Mouse (Mus musculus) limb, embryonic 12.5 days (tissue): ENCODE measurements around the gene Asb17. TPM values are rescaled to one million over a fixed set of nuclear protein-coding genes. Genes with fewer than 3 reads are reported as not detected.
"Not testable (repeated sequence)": the region's sequence is repeated elsewhere in the genome, so short reads cannot be mapped to it uniquely, and the experiment has no call there.

Source experiments
- ATAC-seq: fragments of 200-750 bp; cut with Nextera tagmentation; 2 replicates; pipeline ENCODE4 v1.8.0; 2017; ENCODE audit warnings: low read depth, moderate TSS enrichment; ENCODE audit not compliant: insufficient number of reproducible peaks, insufficient read depth, low FRiP score, low TSS enrichment
- H3K27ac ChIP-seq: fragments of 300-500 bp; sonication (generic); 2 replicates; pipeline ENCODE4 v1.5.1; 2016; ENCODE audit warnings: mild to moderate bottlenecking, moderate library complexity
- H3K27me3 ChIP-seq: fragments of 300-500 bp; sonication (generic); 2 replicates; pipeline ENCODE4 v1.6.1; 2016; ENCODE audit warnings: mild to moderate bottlenecking, moderate library complexity
- H3K36me3 ChIP-seq: fragments of 300-500 bp; sonication (generic); 2 replicates; pipeline ENCODE4 v1.6.1; 2016; ENCODE audit warnings: mild to moderate bottlenecking, moderate library complexity
- H3K4me1 ChIP-seq: fragments of 300-500 bp; sonication (generic); replicated peaks from 2 replicates; pipeline ENCODE4 v1.6.1; 2016
- H3K4me2 ChIP-seq: fragments of 300-500 bp; sonication (generic); 2 replicates; pipeline ENCODE4 v1.6.1; 2016; ENCODE audit warnings: mild to moderate bottlenecking, moderate library complexity
- H3K4me3 ChIP-seq: fragments of 300-500 bp; sonication (generic); replicated peaks from 2 replicates; pipeline ENCODE4 v1.5.1; 2016; ENCODE audit warnings: mild to moderate bottlenecking
- H3K9ac ChIP-seq: fragments of 300-500 bp; sonication (generic); replicated peaks from 2 replicates; pipeline ENCODE4 v1.6.1; 2016; ENCODE audit warnings: mild to moderate bottlenecking, moderate library complexity
- H3K9me3 ChIP-seq: fragments of 300-500 bp; sonication (generic); 2 replicates; pipeline ENCODE4 v1.6.1; 2016; ENCODE audit warnings: mild to moderate bottlenecking, moderate library complexity
- WGBS: fragments of 180-500 bp; shearing (Covaris S2); methylation state at CpG from one replicate; pipeline ENCODE4 v1.1.7; 2016; 5-methylcytosine and 5-hydroxymethylcytosine counted together
- polyA plus RNA-seq: library from polyadenylated mRNA; unstranded; fragments of >200 nt; fragmentation: Nextera tagmentation; extraction: Ambion mirVana; gene quantifications from 2 replicates; pipeline ENCODE4 v1.2.1, GENCODE M21; 2016

Gene Asb17
- polyA plus RNA-seq, 1 experiment from 2014 or later: 0.08 TPM

GRCm38 (mm10) chr3:153858350-153859001 is 14.5 kb downstream of the Asb17 start:
- Histone ChIP-seq H3K27me3 (no peaks in the 10 kb centered on the region), H3K4me2 (no peak overlapping the region), H3K9me3 (no peaks in the 10 kb centered on the region), H3K9ac (no peak overlapping the region), H3K4me3 (no peak overlapping the region), H3K4me1 (no peaks in the 10 kb centered on the region), H3K36me3 (no peaks in the 10 kb centered on the region), H3K27ac (no peak overlapping the region)
- WGBS: 80% methylated on average over 10 of the region's 10 CpGs
- ATAC-seq: no peak

DNA sequence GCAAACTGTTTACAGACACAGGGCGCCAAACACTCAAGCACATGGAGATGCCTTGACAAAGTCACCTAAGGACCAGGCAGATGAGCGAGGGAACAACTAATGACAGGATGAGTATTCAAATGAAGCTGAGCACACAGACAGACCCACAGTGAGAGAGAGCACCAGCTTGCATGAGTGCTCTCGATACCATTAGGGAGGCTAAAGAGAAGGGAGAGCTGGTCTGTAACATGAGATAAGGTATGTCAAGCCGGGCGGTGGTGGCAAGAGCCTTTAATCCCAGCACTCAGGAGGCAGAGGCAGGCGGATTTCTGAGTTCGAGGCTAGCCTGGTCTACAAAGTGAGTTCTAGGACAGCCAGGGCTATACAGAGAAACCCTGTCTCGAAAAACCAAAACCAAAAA is 16.4 kb downstream of the Asb17 start:
- H3K27ac ChIP-seq, H3K4me2 ChIP-seq, H3K9ac ChIP-seq, H3K4me3 ChIP-seq, H3K4me1 ChIP-seq, ATAC-seq, H3K36me3 ChIP-seq, H3K9me3 ChIP-seq, H3K27me3 ChIP-seq: not testable (repeated sequence)
- 81% methylated on average over 8 of the region's 8 CpGs for WGBS

GRCm38 (mm10) chr3:153863816-153864215 is 19.8 kb downstream of the Asb17 start:
- no peak overlapping the region for H3K4me3 ChIP-seq
- no peak overlapping the region for H3K27ac ChIP-seq
- ATAC-seq: no peak
- H3K9me3 ChIP-seq: no peaks in the 10 kb centered on the region
- H3K36me3 ChIP-seq: no peaks in the 10 kb centered on the region
- no peaks in the 10 kb centered on the region for H3K27me3 ChIP-seq
- 82% methylated on average over 2 of the region's 2 CpGs for WGBS
- no peak overlapping the region for H3K9ac ChIP-seq
- H3K4me1 ChIP-seq: no peaks in the 10 kb centered on the region
- no peak overlapping the region for H3K4me2 ChIP-seq

DNA sequence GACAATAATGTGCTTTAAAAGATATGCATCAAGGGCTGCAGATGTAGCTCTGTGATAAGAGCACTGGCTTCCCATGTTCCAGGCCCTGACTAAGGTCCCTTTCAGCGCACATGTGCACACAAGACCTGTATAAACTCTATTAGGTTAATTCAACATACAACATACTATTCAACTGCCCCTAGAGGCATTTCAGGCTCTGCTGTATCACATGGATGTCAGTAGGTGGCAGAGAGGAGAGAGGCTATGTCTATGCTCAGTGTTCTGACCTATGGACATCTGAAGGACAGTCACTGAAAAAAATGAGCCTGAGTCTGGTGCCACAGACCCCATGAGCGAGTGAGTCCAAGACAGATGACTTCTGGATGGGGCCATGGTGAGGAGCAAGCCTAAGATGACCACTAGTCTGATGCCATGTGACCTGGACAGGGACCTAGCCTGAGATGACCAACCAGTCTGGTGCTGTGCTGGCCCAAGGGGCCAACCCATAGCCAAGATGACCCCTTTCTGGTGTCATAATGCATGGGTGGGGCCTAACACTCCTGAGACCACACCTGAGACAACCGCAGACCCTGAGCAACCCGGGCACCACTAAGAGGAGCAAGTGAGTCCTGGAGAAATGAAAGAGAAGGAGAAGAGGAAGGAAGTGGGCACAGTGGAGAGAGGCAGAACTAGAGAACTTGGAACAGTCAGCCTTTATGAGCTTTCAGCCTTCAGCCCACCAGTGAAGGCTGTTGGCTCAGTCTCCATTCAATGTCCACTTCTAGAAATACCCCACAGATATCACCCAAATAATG is 20.8 kb downstream of the Asb17 start:
- ATAC-seq: no peak
- H3K4me3 ChIP-seq: no peak overlapping the region
- WGBS: 81% methylated on average over 4 of the region's 4 CpGs
- no peak overlapping the region for H3K9ac ChIP-seq
- H3K9me3 ChIP-seq: no peaks in the 10 kb centered on the region
- no peaks in the 10 kb centered on the region for H3K4me1 ChIP-seq
- no peak overlapping the region for H3K27ac ChIP-seq
- no peaks in the 10 kb centered on the region for H3K27me3 ChIP-seq
- H3K4me2 ChIP-seq: no peak overlapping the region
- H3K36me3 ChIP-seq: no peaks in the 10 kb centered on the region

DNA sequence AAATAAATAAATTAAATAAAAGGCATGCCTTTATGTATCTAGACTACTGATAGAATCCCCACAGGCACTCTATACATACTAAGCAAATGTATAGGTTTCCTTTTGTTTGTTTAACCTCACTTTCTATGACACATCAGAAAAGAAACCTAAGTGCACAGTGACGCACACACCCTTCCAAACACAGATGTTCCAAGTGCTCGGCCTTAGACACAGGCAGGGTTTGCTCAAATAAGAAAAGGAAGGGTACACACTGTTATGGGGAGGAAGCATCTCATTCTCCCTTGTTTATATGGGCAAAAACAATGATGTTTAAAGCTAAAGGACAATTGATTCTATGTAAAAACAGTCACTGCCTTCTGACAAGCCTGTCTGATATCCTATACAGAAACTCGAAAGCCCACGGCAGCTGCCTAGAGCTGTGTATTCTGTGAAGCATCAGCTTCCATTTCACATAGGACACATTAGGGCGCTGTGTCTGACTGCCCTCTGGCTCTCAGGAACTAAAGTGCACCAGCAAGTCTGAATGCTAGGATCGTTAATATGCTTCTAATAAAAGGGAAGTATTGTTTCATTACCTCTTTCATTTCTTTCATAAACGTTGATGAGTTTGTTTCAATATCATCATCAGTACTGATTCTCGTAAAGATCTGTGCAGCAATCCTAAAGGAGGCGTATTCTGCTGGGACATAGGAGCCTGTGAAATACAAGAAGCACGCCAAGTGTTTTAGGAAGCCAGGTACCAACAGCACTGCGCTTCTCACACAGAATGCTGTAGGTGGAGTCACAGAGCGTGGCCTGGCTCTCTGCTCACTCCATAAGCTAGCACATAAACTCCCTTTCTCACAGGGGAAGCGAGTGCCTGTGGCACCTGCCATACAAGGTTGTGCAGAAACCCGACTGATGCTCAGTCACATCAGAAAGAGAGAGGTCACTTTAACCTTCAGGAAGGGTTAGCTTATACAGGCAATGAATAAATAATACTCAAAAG is 23.4 kb downstream of the Asb17 start:
- no peak for ATAC-seq

DNA sequence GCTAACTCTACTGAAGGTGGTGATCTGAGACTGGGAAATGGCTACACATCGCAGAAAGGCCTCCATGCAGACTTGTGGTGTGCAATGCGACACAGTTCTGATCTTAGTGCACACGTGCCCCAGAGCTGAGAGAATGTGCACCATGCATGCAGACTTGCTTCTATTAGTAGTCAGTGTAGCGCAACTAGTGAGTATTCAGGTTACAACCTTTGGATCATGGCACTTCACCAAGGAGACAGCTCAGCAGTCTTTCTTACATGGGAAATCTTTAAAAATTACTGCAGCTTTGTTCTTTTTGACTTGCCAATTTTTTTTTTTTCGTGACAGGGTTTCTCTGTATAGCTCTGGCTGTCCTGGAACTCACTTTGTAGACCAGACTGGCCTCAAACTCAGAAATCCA is 27.4 kb downstream of the Asb17 start:
- H3K9me3 ChIP-seq: no peaks in the 10 kb centered on the region
- no peaks in the 10 kb centered on the region for H3K4me1 ChIP-seq
- ATAC-seq: no peak
- WGBS: 88% methylated on average over 5 of the region's 5 CpGs
- H3K27ac ChIP-seq: no peak overlapping the region
- no peak overlapping the region for H3K9ac ChIP-seq
- H3K27me3 ChIP-seq: no peaks in the 10 kb centered on the region
- no peak overlapping the region for H3K4me2 ChIP-seq
- H3K4me3 ChIP-seq: no peak overlapping the region
- no peaks in the 10 kb centered on the region for H3K36me3 ChIP-seq

More for the DNA sequence above, 23.4 kb downstream of the Asb17 start:
- H3K9ac ChIP-seq: no peak overlapping the region
- no peak overlapping the region for H3K4me3 ChIP-seq
- H3K36me3 ChIP-seq: no peaks in the 10 kb centered on the region
- H3K27ac ChIP-seq: no peak overlapping the region
- no peaks in the 10 kb centered on the region for H3K27me3 ChIP-seq
- 71% methylated on average over 14 of the region's 14 CpGs for WGBS
- H3K4me2 ChIP-seq: no peak overlapping the region
- no peaks in the 10 kb centered on the region for H3K9me3 ChIP-seq
- H3K4me1 ChIP-seq: no peaks in the 10 kb centered on the region

- Histone ChIP-seq H3K27ac (no peak overlapping the region), H3K9ac (no peak overlapping the region), H3K4me1 (no peaks in the 10 kb centered on the region), H3K4me2 (no peak overlapping the region), H3K36me3 (no peaks in the 10 kb centered on the region), H3K4me3 (no peak overlapping the region), H3K9me3 (no peaks in the 10 kb centered on the region), H3K27me3 (no peaks in the 10 kb centered on the region)
- no peak for ATAC-seq
Observed at GRCm38 (mm10) chr3:153886296-153886695, 42.3 kb downstream of the Asb17 start.

DNA sequence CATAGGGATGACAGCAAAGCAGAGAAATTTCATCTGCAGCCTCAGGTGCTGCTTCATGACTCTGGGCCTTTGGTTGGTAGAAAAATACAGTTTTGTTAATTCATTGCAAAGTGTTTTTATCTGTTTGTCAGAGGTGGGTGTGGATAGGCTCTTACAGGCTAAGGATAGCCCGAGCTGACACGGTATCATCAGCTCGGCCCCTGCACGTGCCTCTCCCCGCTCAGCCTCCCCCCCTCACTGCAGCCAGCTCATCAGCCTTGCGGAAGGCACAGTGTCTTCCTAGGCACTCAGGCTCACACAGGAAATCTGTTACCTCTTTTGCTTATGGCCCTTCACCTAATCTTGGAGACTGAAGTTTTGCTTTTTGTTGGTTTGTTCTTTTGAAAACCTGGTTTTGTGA is 44.1 kb downstream of the Asb17 start:
- no peak overlapping the region for H3K4me3 ChIP-seq
- H3K9ac ChIP-seq: no peak overlapping the region
- no peaks in the 10 kb centered on the region for H3K4me1 ChIP-seq
- H3K9me3 ChIP-seq: no peaks in the 10 kb centered on the region
- no peaks in the 10 kb centered on the region for H3K27me3 ChIP-seq
- H3K4me2 ChIP-seq: no peak overlapping the region
- ATAC-seq: no peak
- H3K36me3 ChIP-seq: no peaks in the 10 kb centered on the region
- 71% methylated on average over 6 of the region's 6 CpGs for WGBS
- H3K27ac ChIP-seq: no peak overlapping the region

DNA sequence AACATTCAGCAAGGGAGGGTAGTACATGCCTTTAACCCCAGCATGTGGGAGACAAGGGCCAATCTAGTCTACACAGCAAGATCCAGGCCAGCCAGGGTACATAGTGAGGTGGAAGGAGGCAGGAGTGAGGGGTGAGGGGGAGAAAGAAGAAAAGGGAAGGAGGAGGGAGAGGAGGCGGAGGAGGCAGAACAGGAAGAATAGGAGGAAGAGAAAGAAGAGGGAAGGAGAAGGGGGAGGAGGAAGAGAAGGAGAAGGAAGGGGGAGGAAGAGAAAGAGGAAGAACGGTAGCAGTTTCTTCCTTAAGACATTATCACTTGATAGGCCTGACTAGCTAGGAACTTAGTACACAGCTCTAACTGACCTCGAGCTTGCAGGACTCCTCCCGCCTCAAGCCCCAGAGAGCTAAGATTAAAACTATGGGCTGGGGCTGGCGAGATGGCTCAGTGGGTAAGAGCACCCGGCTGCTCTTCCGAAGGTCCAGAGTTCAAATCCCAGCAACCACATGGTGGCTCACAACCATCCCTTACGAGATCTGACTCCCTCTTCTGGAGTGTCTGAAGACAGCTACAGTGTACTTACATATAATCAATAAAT is 45.3 kb downstream of the Asb17 start:
- Histone ChIP-seq H3K4me1 (no peaks in the 10 kb centered on the region), H3K27ac (no peak overlapping the region), H3K27me3 (no peaks in the 10 kb centered on the region), H3K9me3 (no peaks in the 10 kb centered on the region), H3K4me2 (no peak overlapping the region), H3K36me3 (no peaks in the 10 kb centered on the region), H3K4me3 (no peak overlapping the region), H3K9ac (no peak overlapping the region)
- 79% methylated on average over 8 of the region's 8 CpGs for WGBS
- no peak for ATAC-seq

- Histone ChIP-seq H3K27ac (no peak overlapping the region), H3K4me3 (no peak overlapping the region), H3K9me3 (no peaks in the 10 kb centered on the region), H3K36me3 (no peaks in the 10 kb centered on the region), H3K27me3 (no peaks in the 10 kb centered on the region), H3K4me2 (no peak overlapping the region), H3K4me1 (no peaks in the 10 kb centered on the region), H3K9ac (no peak overlapping the region)
- WGBS: 86% methylated on average over 3 of the region's 3 CpGs
- no peak for ATAC-seq
Observed at GRCm38 (mm10) chr3:153895454-153895853, 51.4 kb downstream of the Asb17 start.

DNA sequence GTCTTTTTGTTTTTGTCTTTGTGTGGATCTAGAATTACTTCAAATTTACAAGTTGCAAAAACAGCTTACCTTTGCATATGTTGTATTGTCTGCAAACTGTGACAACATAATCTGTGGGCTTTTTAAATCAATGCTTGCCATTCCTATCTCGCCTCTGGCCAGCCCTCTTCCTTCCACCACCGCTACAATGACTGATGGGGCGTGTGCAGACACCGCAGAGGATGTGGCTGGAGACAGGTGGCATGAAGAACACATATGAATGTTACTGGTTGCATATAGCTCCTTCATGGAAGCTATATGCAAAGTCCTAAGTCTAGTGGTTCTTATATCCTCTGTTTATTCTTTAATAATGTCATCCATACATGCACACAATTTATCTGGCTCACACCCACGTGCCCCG is 53.2 kb downstream of the Asb17 start:
- H3K4me3 ChIP-seq: no peak overlapping the region
- no peak for ATAC-seq
- H3K9me3 ChIP-seq: no peaks in the 10 kb centered on the region
- no peak overlapping the region for H3K27ac ChIP-seq
- H3K4me1 ChIP-seq: no peaks in the 10 kb centered on the region
- H3K4me2 ChIP-seq: no peak overlapping the region
- H3K27me3 ChIP-seq: no peaks in the 10 kb centered on the region
- no peaks in the 10 kb centered on the region for H3K36me3 ChIP-seq
- WGBS: 79% methylated on average over 6 of the region's 6 CpGs
- no peak overlapping the region for H3K9ac ChIP-seq
